Mouse (Mus musculus) heart, embryonic 14.5 days (tissue): ENCODE measurements around the gene Ipo7. TPM values are rescaled to one million over a fixed set of nuclear protein-coding genes. Genes with fewer than 3 reads are reported as not detected.

Experiments
- ATAC-seq: fragments of 200-750 bp; cut with Nextera tagmentation; 2 replicates; pipeline ENCODE4 v1.8.0; 2017; ENCODE audit warnings: low read depth, moderate TSS enrichment; ENCODE audit not compliant: insufficient number of reproducible peaks, insufficient read depth, low FRiP score
- H3K27ac ChIP-seq, 2 experiments: fragments of 200-500 bp in 1 of 2; fragments of 300-500 bp in 1 of 2; sonication (generic) in 1 of 2; replicated peaks in 1 of 2; 2 replicates each; pipeline ENCODE4 v1.5.1; 2012 to 2014; ENCODE audit warnings: low read depth in 2 of 2, low read length in 2 of 2, control low read depth in 1 of 2, mild to moderate bottlenecking in 1 of 2, mixed read lengths in 1 of 2; ENCODE audit not compliant: control insufficient read depth in 1 of 2, insufficient read depth in 1 of 2
- H3K27me3 ChIP-seq: fragments of 300-500 bp; sonication (generic); 2 replicates; pipeline ENCODE4 v1.6.1; 2014; ENCODE audit warnings: mild to moderate bottlenecking, low read length, control low read depth; ENCODE audit not compliant: control insufficient read depth, insufficient read depth
- H3K36me3 ChIP-seq: fragments of 300-500 bp; sonication (generic); 2 replicates; pipeline ENCODE4 v1.6.1; 2014; ENCODE audit warnings: mild to moderate bottlenecking, control low read depth, low read length, mixed read lengths; ENCODE audit not compliant: control insufficient read depth, insufficient read depth
- H3K4me1 ChIP-seq, 2 experiments: fragments of 200-500 bp in 1 of 2; fragments of 300-500 bp in 1 of 2; sonication (generic) in 1 of 2; 2 replicates each; pipeline ENCODE4 v1.6.1; 2012 to 2014; ENCODE audit warnings: low read length in 2 of 2, control low read depth in 1 of 2, mixed read lengths in 1 of 2; ENCODE audit not compliant: control insufficient read depth in 2 of 2, insufficient read depth in 2 of 2
- H3K4me2 ChIP-seq: fragments of 300-500 bp; sonication (generic); 2 replicates; pipeline ENCODE4 v1.6.1; 2014; ENCODE audit warnings: mild to moderate bottlenecking, low read length
- H3K4me3 ChIP-seq, 2 experiments: fragments of 200-500 bp in 1 of 2; fragments of 300-500 bp in 1 of 2; sonication (generic) in 1 of 2; 2 replicates each; pipeline ENCODE4 v1.5.1; 2012 to 2014; ENCODE audit warnings: low read length in 2 of 2, mild to moderate bottlenecking in 2 of 2, control low read depth in 1 of 2, low read depth in 1 of 2, moderate library complexity in 1 of 2; ENCODE audit not compliant: control insufficient read depth in 1 of 2, insufficient read depth in 1 of 2
- H3K9ac ChIP-seq: fragments of 300-500 bp; sonication (generic); 2 replicates; pipeline ENCODE4 v1.6.1; 2014; ENCODE audit warnings: mild to moderate bottlenecking, low read length
- H3K9me3 ChIP-seq: fragments of 300-500 bp; sonication (generic); 2 replicates; pipeline ENCODE4 v1.6.1; 2016; ENCODE audit warnings: low read length, control low read depth; ENCODE audit not compliant: control insufficient read depth
- WGBS: fragments of 180-500 bp; shearing (Covaris S2); extraction: QIAGEN DNeasy Blood & Tissue Kit; methylation state at CpG from one replicate; pipeline ENCODE4 v1.1.7; 2014; 5-methylcytosine and 5-hydroxymethylcytosine counted together
- polyA plus RNA-seq: library from polyadenylated mRNA; unstranded; fragments of >200 nt; fragmentation: Nextera tagmentation; extraction: Ambion mirVana; gene quantifications from 2 replicates; pipeline ENCODE4 v1.2.1, GENCODE M21; 2014

The Ipo7 gene
- polyA plus RNA-seq, 1 experiment from 2014 or later = 14.6 TPM

- Histone ChIP-seq H3K4me1 (no peaks in the 10 kb centered on the region), H3K27ac (no peak overlapping the region), H3K36me3 (peaks cover 97% of the 10 kb centered on the region), H3K9ac (no peak overlapping the region), H3K9me3 (no peaks in the 10 kb centered on the region), H3K4me2 (no peak overlapping the region), H3K4me3 (no peak overlapping the region), H3K27me3 (no peaks in the 10 kb centered on the region)
- no peak for ATAC-seq
These were observed 67.1 kb downstream of the Ipo7 start for GRCm38 (mm10) chr7:110085217-110085616.

GRCm38 (mm10) chr7:110087914-110088313 lies 69.8 kb downstream of the Ipo7 start:
- Histone ChIP-seq H3K4me1 (no peaks in the 10 kb centered on the region), H3K27ac (no peak overlapping the region)
- 74% methylated on average over 4 of the region's 4 CpGs for WGBS

GRCm38 (mm10) chr7:110091670-110092069 lies 73.6 kb downstream of the Ipo7 start:
- no peak overlapping the region for H3K9ac ChIP-seq
- no peaks in the 10 kb centered on the region for H3K9me3 ChIP-seq
- WGBS = 84% methylated on average over 7 of the region's 7 CpGs
- no peak for ATAC-seq
- no peaks in the 10 kb centered on the region for H3K27me3 ChIP-seq
- H3K27ac ChIP-seq = no peak overlapping the region
- H3K4me3 ChIP-seq = no peak overlapping the region
- peaks cover 98% of the 10 kb centered on the region for H3K36me3 ChIP-seq
- no peaks in the 10 kb centered on the region for H3K4me1 ChIP-seq
- no peak overlapping the region for H3K4me2 ChIP-seq

More at GRCm38 (mm10) chr7:110087914-110088313, 69.8 kb downstream of the Ipo7 start:
- H3K9ac ChIP-seq = no peak overlapping the region
- no peaks in the 10 kb centered on the region for H3K27me3 ChIP-seq
- H3K4me2 ChIP-seq = no peak overlapping the region
- peaks cover 98% of the 10 kb centered on the region for H3K36me3 ChIP-seq
- ATAC-seq = no peak
- no peak overlapping the region for H3K4me3 ChIP-seq
- H3K9me3 ChIP-seq = no peaks in the 10 kb centered on the region

- Histone ChIP-seq H3K27me3 (no peaks in the 10 kb centered on the region), H3K27ac (no peak overlapping the region), H3K36me3 (peaks cover 52% of the 10 kb centered on the region), H3K4me1 (peaks cover 0 to 2% of the 10 kb centered on the region in 2 experiments; a peak in 1 of 4 replicates), H3K9me3 (no peaks in the 10 kb centered on the region), H3K9ac (no peak overlapping the region), H3K4me2 (no peak overlapping the region), H3K4me3 (no peak overlapping the region)
- WGBS = 81% methylated on average over 4 of the region's 4 CpGs
- ATAC-seq = no peak
These were observed 78.3 kb downstream of the Ipo7 start for GRCm38 (mm10) chr7:110096332-110096731.

GRCm38 (mm10) chr7:110097106-110097793 lies 79.2 kb downstream of the Ipo7 start:
- no peaks in the 10 kb centered on the region for H3K9me3 ChIP-seq
- 55% methylated on average over 7 of the region's 7 CpGs for WGBS
- no peak overlapping the region for H3K4me2 ChIP-seq
- peaks cover 42% of the 10 kb centered on the region for H3K36me3 ChIP-seq
- H3K9ac ChIP-seq = no peak overlapping the region
- no peak overlapping the region for H3K4me3 ChIP-seq
- no peak overlapping the region for H3K27ac ChIP-seq
- H3K27me3 ChIP-seq = no peaks in the 10 kb centered on the region
- no peak for ATAC-seq
- H3K4me1 ChIP-seq = peaks cover 0 to 2% of the 10 kb centered on the region in 2 experiments; a peak in 1 of 4 replicates

GRCm38 (mm10) chr7:110100854-110101253 lies 82.8 kb downstream of the Ipo7 start:
- Histone ChIP-seq H3K27ac (no peak overlapping the region), H3K4me2 (no peak overlapping the region), H3K9me3 (no peaks in the 10 kb centered on the region), H3K4me3 (no peak overlapping the region), H3K27me3 (no peaks in the 10 kb centered on the region), H3K36me3 (peaks cover 6% of the 10 kb centered on the region), H3K9ac (no peak overlapping the region), H3K4me1 (peaks cover 0 to 2% of the 10 kb centered on the region in 2 experiments; a peak in 1 of 4 replicates)
- WGBS = 58% methylated on average over 6 of the region's 6 CpGs
- no peak for ATAC-seq

- H3K4me1 ChIP-seq = peaks cover 0 to 3% of the 10 kb centered on the region in 2 experiments; a peak in 1 of 4 replicates
- no peak overlapping the region for H3K4me2 ChIP-seq
- H3K9ac ChIP-seq = no peak overlapping the region
- no peaks in the 10 kb centered on the region for H3K27me3 ChIP-seq
- H3K27ac ChIP-seq = no peak overlapping the region
- ATAC-seq = no peak
- 71% methylated on average over 5 of the region's 5 CpGs for WGBS
- no peaks in the 10 kb centered on the region for H3K9me3 ChIP-seq
- peaks cover 2% of the 10 kb centered on the region for H3K36me3 ChIP-seq
- H3K4me3 ChIP-seq = no peak overlapping the region
These were observed 83.2 kb downstream of the Ipo7 start for GRCm38 (mm10) chr7:110101266-110101665.

- no peaks in the 10 kb centered on the region for H3K9me3 ChIP-seq
- H3K27me3 ChIP-seq = no peaks in the 10 kb centered on the region
- no peak overlapping the region for H3K9ac ChIP-seq
- H3K27ac ChIP-seq = no peak overlapping the region
- no peak overlapping the region for H3K4me3 ChIP-seq
- no peak for ATAC-seq
- H3K4me1 ChIP-seq = peaks cover 12 to 15% of the 10 kb centered on the region in 2 experiments
- no peak overlapping the region for H3K4me2 ChIP-seq
- WGBS = 86% methylated on average over 5 of the region's 5 CpGs
- H3K36me3 ChIP-seq = no peaks in the 10 kb centered on the region
These were observed 87.0 kb downstream of the Ipo7 start for GRCm38 (mm10) chr7:110105041-110105440.
